Mouse (Mus musculus) bone marrow, adult 2 months (tissue): ENCODE data around the gene Pde4d.

Experiments
- CTCF ChIP-seq: fragments of 200-500 bp; IDR thresholded peaks from 2 replicates; pipeline ENCODE4 v1.5.1; 2011; ENCODE audit warnings: low read length, control low read depth; ENCODE audit not compliant: control insufficient read depth, insufficient read depth
- POLR2A ChIP-seq: fragments of 200-500 bp; IDR thresholded peaks from 2 replicates; pipeline ENCODE4 v1.6.1; 2011; ENCODE audit warnings: low read depth, mild to moderate bottlenecking, control low read depth, low read length, borderline replicate concordance; ENCODE audit not compliant: control insufficient read depth

- TF ChIP-seq CTCF: no peak
- no peak for TF ChIP-seq POLR2A
Observed at GRCm38 (mm10) chr13:108646801-108647200, 197.1 kb downstream of the Pde4d start.
